Mouse (Mus musculus): ENCODE results near the gene Apobec4.
"Not testable (repeated sequence)": the region's sequence is repeated elsewhere in the genome, so short reads cannot be mapped to it uniquely, and the experiment has no call there.

Apobec4 gene

GRCm38 (mm10) chr1:152766804-152767748, 16.7 kb downstream of the Apobec4 start:
- peak; percentile 34 for DNase-seq (ENCODE audit: low read depth, low spot score)

GRCm38 (mm10) chr1:152767749-152768488, 17.6 kb downstream of the Apobec4 start:
- peak; percentile 95 for DNase-seq (ENCODE audit: low read depth, low spot score)

- DNase-seq (ENCODE audit: low read depth, low spot score), result no peak
These were observed 20.7 kb downstream of the Apobec4 start for GRCm38 (mm10) chr1:152771016-152771415.

- not testable (repeated sequence) for DNase-seq (ENCODE audit: low read depth, low spot score)
These were observed 24.2 kb downstream of the Apobec4 start for GRCm38 (mm10) chr1:152774601-152775000.

- peak; percentile 77 for DNase-seq (ENCODE audit: low read depth, low spot score)
These were observed 28.9 kb downstream of the Apobec4 start for GRCm38 (mm10) chr1:152779071-152779737.

DNA sequence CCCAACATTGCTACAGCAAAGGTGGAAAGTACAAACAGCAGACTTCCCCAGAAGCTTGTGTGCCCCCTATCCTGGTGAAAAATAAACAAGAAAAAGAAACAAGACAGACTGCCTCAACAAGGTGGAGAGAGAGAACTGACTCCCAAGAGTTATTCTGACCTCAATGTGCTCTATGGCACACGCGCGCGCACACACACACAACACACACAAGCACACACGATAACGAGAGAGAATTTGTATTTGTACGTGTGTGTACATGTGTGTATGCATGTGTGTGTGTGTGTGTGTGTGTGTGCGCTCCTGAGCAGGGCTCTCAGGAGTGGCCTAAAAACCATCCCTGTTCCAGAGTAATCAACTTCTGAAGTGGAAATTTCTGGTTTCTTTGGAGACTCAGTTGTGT, 34.3 kb downstream of the Apobec4 start:
- no peak for DNase-seq (ENCODE audit: low read depth, low spot score)

- DNase-seq (ENCODE audit: low read depth, low spot score), result not testable (repeated sequence)
These were observed 35.1 kb downstream of the Apobec4 start for GRCm38 (mm10) chr1:152785446-152785845.

DNA sequence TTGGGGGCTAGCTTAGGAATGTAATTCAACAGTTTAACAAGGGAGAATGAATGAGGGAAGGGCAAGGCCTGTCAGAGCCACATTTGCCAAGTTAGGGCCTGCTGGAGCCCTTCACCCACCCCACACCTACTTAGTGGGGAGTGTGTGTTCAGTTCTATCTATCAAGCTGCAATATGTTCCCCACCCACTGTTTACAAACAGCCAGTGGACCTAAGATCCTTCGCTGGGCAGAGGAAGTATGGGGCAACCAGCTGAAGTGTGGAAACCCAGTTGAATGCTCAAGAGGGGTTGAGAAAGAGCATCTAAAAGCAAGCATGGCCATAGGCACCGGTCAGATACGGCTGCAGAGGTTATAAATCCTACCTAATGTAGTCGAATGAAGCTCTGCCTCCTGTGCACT, 36.6 kb downstream of the Apobec4 start:
- no peak for DNase-seq (ENCODE audit: low read depth, low spot score)

- peak; percentile 27 for DNase-seq (ENCODE audit: low read depth, low spot score)
These were observed 37.8 kb downstream of the Apobec4 start for GRCm38 (mm10) chr1:152788121-152788660.

- DNase-seq (ENCODE audit: low read depth, low spot score), result peak; percentile 96
These were observed 39.9 kb downstream of the Apobec4 start for GRCm38 (mm10) chr1:152790254-152790653.

- DNase-seq (ENCODE audit: low read depth, low spot score), result peak; percentile 73
These were observed 40.5 kb downstream of the Apobec4 start for GRCm38 (mm10) chr1:152790821-152791220.

- DNase-seq (ENCODE audit: low read depth, low spot score), result no peak
These were observed 40.9 kb downstream of the Apobec4 start for GRCm38 (mm10) chr1:152791269-152791668.

GRCm38 (mm10) chr1:152792736-152793494, 42.6 kb downstream of the Apobec4 start:
- DNase-seq (ENCODE audit: low read depth, low spot score), result peak; percentile 79

DNA sequence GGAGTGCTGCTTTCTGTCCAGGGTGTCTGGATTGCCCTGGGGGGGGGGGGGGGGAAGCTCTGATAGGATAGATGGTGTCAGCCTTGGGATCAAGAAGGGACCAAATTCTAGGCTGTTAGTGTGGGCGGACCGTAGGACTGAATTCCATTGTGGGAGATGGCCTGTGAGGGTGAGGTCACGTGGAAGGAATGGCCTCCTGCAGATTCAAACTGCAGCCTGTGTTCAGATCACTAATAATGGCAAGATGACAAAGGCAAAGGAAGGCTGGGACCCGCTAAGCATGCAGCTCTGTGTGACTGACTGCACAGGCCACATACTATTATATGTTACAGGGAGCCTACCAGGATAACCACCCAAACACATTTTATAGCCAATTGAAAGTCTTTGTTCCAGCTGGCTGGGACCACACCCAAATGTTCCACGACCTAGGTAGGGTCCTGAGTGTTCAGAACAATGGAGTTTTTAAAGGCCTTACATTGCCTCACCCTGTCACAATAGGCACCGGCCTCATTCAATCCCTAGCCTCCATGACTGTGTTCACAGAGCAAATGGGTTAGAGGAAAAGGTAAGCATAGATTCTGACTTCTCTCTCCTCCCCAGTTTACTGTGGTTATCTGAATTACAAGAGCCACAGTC, 43.3 kb downstream of the Apobec4 start:
- peak; percentile 89 for DNase-seq (ENCODE audit: low read depth, low spot score)

GRCm38 (mm10) chr1:152795688-152796255, 45.4 kb downstream of the Apobec4 start:
- peak; percentile 41 for DNase-seq (ENCODE audit: low read depth, low spot score)

DNA sequence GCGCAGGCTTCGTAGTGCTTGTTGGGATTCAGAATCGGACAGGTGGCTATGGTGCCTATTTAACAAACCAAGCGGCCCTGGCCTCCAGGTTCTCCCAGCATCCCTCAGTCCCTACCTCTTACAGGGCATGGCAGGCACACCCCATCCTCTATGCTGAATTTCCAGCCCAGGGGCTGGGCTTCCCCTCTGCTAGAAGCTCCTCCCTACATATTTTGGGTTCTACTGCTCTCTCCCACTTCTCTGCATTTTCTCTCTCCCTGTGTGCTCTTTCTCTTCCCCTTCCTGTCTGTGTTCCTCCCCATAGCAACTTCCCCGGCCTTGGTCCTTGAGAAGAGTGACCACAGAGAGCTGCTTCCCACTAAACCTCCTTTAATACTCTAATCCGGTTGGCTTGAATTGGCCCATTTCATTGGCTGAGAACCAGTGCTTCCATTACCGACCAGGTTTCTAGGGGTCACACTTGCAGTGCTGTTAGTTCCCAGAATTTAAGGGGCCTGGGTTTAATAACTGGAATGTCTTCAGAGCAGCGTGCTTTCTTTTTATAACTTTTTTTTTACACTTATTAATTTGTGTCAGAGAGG, 46.4 kb downstream of the Apobec4 start:
- peak; percentile 77 for DNase-seq (ENCODE audit: low read depth, low spot score)

DNA sequence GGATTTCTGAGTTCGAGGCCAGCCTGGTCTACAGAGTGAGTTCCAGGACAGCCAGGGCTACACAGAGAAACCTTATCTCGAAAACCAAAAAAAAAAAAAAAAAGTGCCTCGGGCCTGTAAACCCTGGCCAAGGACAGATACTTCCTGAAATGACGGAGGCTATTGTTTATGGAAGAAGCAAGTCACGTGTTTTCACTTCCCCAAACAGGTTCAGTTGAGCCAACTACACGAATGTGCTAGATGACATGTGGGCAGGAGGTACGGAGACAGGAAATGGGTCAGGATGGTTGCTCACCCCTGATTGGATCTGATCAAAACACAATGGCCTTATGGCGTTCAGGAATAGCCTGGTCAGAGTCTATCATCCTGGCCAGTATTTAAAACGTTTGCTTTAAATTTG, 47.8 kb downstream of the Apobec4 start:
- peak; percentile 40 for DNase-seq (ENCODE audit: low read depth, low spot score)

DNA sequence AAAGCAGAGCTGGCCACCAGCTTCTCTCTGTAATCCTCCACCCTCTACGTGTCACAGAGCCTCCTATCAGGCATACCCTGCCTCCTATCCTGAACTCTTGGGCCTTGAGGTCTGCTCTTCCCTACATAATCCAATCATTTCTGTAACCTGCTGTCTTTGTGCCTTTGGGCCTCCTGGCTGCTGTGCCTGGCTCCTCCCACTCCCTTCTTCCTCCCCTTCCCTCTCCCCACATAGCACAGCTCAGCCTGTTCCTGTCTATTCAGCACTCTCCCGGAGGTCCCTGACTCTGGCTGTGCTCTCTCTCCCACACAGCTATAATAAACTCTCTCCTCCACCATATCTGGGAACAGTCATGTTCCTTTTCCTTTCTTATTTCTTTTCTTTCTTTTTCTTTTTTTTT, 49.5 kb downstream of the Apobec4 start, which contains the start of gene Ncf2:
Gene Ncf2 (plus strand): TSS at position 298 of the 400 bp plus-strand sequence.
- peak; percentile 69 for DNase-seq (ENCODE audit: low read depth, low spot score)

- DNase-seq (ENCODE audit: low read depth, low spot score), result no peak
These were observed 50.4 kb downstream of the Apobec4 start for GRCm38 (mm10) chr1:152800633-152801176.

All from R1 (cell line).